In genomic region chr9:113939063-113939850, GRCm38 (mm10) we compare ENCODE assay signal across 13 mouse cellular contexts. TPM values are rescaled to one million over a fixed set of nuclear protein-coding genes. Genes with fewer than 3 reads are reported as not detected.
DNase-seq lines count a peak whose midpoint lies in the region; ATAC-seq and TF ChIP-seq lines count a peak whose summit lies in the region.
"Had no signal": no experiment of that assay in that cellular context is flagged by ENCODE, and none has a peak within 500 bp of the region (broad histone marks: within the 10 kb centered on the region; RNA-seq: fewer than 3 reads in every experiment).

No protein-coding gene starts in this region.

- no peak for TF ChIP-seq CTCF in cerebellum, adult 2 months (IDR thresholded peaks at IDR 0.05; ENCODE audit: borderline replicate concordance, insufficient read depth, low read depth, low read length)
- no peak for TF ChIP-seq CTCF in forebrain, postnatal 0 days (IDR thresholded peaks at IDR 0.05; ENCODE audit: low read depth)

- H3K9me3 ChIP-seq in lung, embryonic 16.5 days (ENCODE audit: control insufficient read depth, low read length) = no peaks in the 10 kb centered on the region
- H3K9me3 ChIP-seq in forebrain, postnatal 0 days (ENCODE audit: low read length) = no peaks in the 10 kb centered on the region
- no peaks in the 10 kb centered on the region for H3K9me3 ChIP-seq in kidney, embryonic 14.5 days (ENCODE audit: control insufficient read depth, low read length)
- H3K9me3 ChIP-seq: limb, embryonic 13.5 days had no signal

- WGBS in lung, embryonic 16.5 days = 81% methylated on average over 9 of the region's 9 CpGs
- WGBS in cerebellum, adult 2 months = 41% methylated on average over 9 of the region's 9 CpGs
- 60% methylated on average over 9 of the region's 9 CpGs for WGBS in forebrain, postnatal 0 days
- 84% methylated on average over 9 of the region's 9 CpGs for WGBS in kidney, embryonic 14.5 days

- no peak for TF ChIP-seq POLR2A in cerebellum, adult 2 months (IDR thresholded peaks at IDR 0.05; ENCODE audit: borderline replicate concordance, insufficient read depth, low read length)

- H3K27me3 ChIP-seq in lung, embryonic 16.5 days (ENCODE audit: control insufficient read depth, insufficient read depth, low read depth, low read length) = no peaks in the 10 kb centered on the region
- H3K27me3 ChIP-seq in cerebellum, adult 2 months (ENCODE audit: control insufficient read depth, insufficient read depth, low read length) = no peaks in the 10 kb centered on the region
- no peaks in the 10 kb centered on the region for H3K27me3 ChIP-seq in forebrain, postnatal 0 days (ENCODE audit: insufficient read depth, low read length)
- no peaks in the 10 kb centered on the region for H3K27me3 ChIP-seq in kidney, embryonic 14.5 days (ENCODE audit: control insufficient read depth, insufficient read depth, low read length)
- H3K27me3 ChIP-seq: limb, embryonic 13.5 days had no signal

- H3K9ac ChIP-seq in lung, embryonic 16.5 days (ENCODE audit: low read length) = 0 out of 2 replicates have a peak overlapping the region, but pooled peaks have one; percentile 7
- no peak overlapping the region for H3K9ac ChIP-seq in forebrain, postnatal 0 days
- no peak overlapping the region for H3K9ac ChIP-seq in kidney, embryonic 14.5 days (ENCODE audit: low read depth, low read length)
- H3K9ac ChIP-seq: limb, embryonic 13.5 days had no signal

- no peak for ATAC-seq in lung, embryonic 16.5 days (ENCODE audit: low read depth)
- ATAC-seq in forebrain, postnatal 0 days = no peak
- no peak for ATAC-seq in kidney, embryonic 14.5 days (ENCODE audit: low FRiP score, low TSS enrichment)

- H3K4me1 ChIP-seq in lung, embryonic 16.5 days (replicated peaks; ENCODE audit: control insufficient read depth, insufficient read depth, low read length) = peaks cover 7% of the 10 kb centered on the region; the same call in 1 of the 2 replicates
- peaks cover 18% of the 10 kb centered on the region for H3K4me1 ChIP-seq in cerebellum, adult 2 months (ENCODE audit: control insufficient read depth, insufficient read depth, low read length)
- H3K4me1 ChIP-seq in forebrain, postnatal 0 days (ENCODE audit: insufficient read depth) = 0 out of 2 replicates have a peak, but pooled peaks cover 3% of the 10 kb centered on the region
- H3K4me1 ChIP-seq in kidney, embryonic 14.5 days (ENCODE audit: control insufficient read depth, insufficient read depth, low read length) = 0 out of 2 replicates have a peak, but pooled peaks cover 7% of the 10 kb centered on the region

- H3K4me2 ChIP-seq in lung, embryonic 16.5 days (ENCODE audit: low read depth, low read length) = no peak overlapping the region
- no peak overlapping the region for H3K4me2 ChIP-seq in forebrain, postnatal 0 days (ENCODE audit: low read depth)
- H3K4me2 ChIP-seq in kidney, embryonic 14.5 days (replicated peaks; ENCODE audit: low read depth, low read length) = no peak overlapping the region
- H3K4me2 ChIP-seq: limb, embryonic 13.5 days had no signal

- H3K36me3 ChIP-seq in lung, embryonic 16.5 days (ENCODE audit: control insufficient read depth, insufficient read depth, low read length) = no peaks in the 10 kb centered on the region
- no peaks in the 10 kb centered on the region for H3K36me3 ChIP-seq in forebrain, postnatal 0 days (ENCODE audit: insufficient read depth)
- H3K36me3 ChIP-seq in kidney, embryonic 14.5 days (ENCODE audit: control insufficient read depth, insufficient read depth, low read length) = no peaks in the 10 kb centered on the region
- H3K36me3 ChIP-seq: limb, embryonic 13.5 days had no signal

- DNase-seq in frontal cortex, postnatal 36 days (ENCODE audit: low spot score in 2 of 2) = peak; percentile 8 to 37
- DNase-seq in frontal cortex, postnatal 14 days (ENCODE audit: low spot score in 2 of 2) = no peak
- DNase-seq in lung, postnatal 25 days (ENCODE audit: low spot score) = no peak
- peak; percentile 55 to 73 for DNase-seq in cerebellum, adult 2 months
- DNase-seq in forebrain, postnatal 0 days = peak; percentile 19
- no peak for DNase-seq in testis, postnatal 14 days (ENCODE audit: low spot score)
- DNase-seq: kidney, adult 9 months; lung, postnatal 36 days; right cerebral cortex, postnatal 4 days; thymus, postnatal 4 days had no signal

- no peak overlapping the region for H3K4me3 ChIP-seq in lung, embryonic 16.5 days (ENCODE audit: low read length)
- H3K4me3 ChIP-seq in cerebellum, adult 2 months (replicated peaks; ENCODE audit: insufficient read depth, low read depth, low read length) = no peak overlapping the region
- H3K4me3 ChIP-seq in forebrain, postnatal 0 days (ENCODE audit: low read depth, low read length) = no peak overlapping the region
- H3K4me3 ChIP-seq in kidney, embryonic 14.5 days (ENCODE audit: low read length) = no peak overlapping the region
- H3K4me3 ChIP-seq: limb, embryonic 13.5 days had no signal

- no peak overlapping the region for H3K27ac ChIP-seq in lung, embryonic 16.5 days (ENCODE audit: low read length)
- peak overlapping the region; percentile 44 for H3K27ac ChIP-seq in cerebellum, adult 2 months (ENCODE audit: insufficient read depth, low read length)
- 0 out of 2 replicates have a peak overlapping the region, but pooled peaks have one; percentile 9 for H3K27ac ChIP-seq in forebrain, postnatal 0 days (ENCODE audit: low read depth, low read length)
- no peak overlapping the region for H3K27ac ChIP-seq in kidney, embryonic 14.5 days (ENCODE audit: low read depth, low read length)
- H3K27ac ChIP-seq: limb, embryonic 13.5 days had no signal

RNA-seq across cellular contexts. Expression of gene Ubp1, which starts 8.5 kb away (rescaled TPM):
- 22.6 and 26.8 TPM in 2 replicates for polyA plus RNA-seq in lung, embryonic 16.5 days (2015; fragmentation: Nextera tagmentation; extraction: Ambion mirVana)
- polyA plus RNA-seq in cerebellum, adult 2 months (2012; rRNA removed) = 116 and 118 TPM in 2 replicates
- 77.9 and 92.5 TPM in 2 replicates for total RNA-seq in forebrain, postnatal 0 days (2014; rRNA removed)
- 12.6 and 17.8 TPM in 2 replicates for polyA plus RNA-seq in forebrain, postnatal 0 days (2015; fragmentation: Nextera tagmentation; extraction: Ambion mirVana)
- 29.3 and 53.9 TPM in 2 replicates for polyA plus RNA-seq in kidney, embryonic 14.5 days (2014; fragmentation: Nextera tagmentation; extraction: Ambion mirVana)

Comparison
In these comparisons a context has a peak if more than half of its experiments do, and no peak if none do; other contexts are left out.
1. DNase-seq: peak in frontal cortex, postnatal 36 days (2 of 2), cerebellum, adult 2 months (2 of 2) and forebrain, postnatal 0 days (single experiment); none in frontal cortex, postnatal 14 days (0 of 2), lung, postnatal 25 days (single experiment) and testis, postnatal 14 days (single experiment).
2. H3K27ac ChIP-seq: peak in cerebellum, adult 2 months (single experiment) and forebrain, postnatal 0 days (single experiment); none in lung, embryonic 16.5 days (single experiment) and kidney, embryonic 14.5 days (single experiment).